Mouse (Mus musculus) liver, postnatal 0 days (tissue): ENCODE measurements around the gene Hspa2.

Experiments used
- CTCF ChIP-seq: sonication (generic); IDR thresholded peaks from 2 replicates; pipeline ENCODE4 v1.5.1; 2016; ENCODE audit warnings: antibody characterized with exemption, low read depth
- EP300 ChIP-seq: IDR thresholded peaks from 2 replicates; pipeline ENCODE4 v1.6.1; 2016; ENCODE audit warnings: antibody characterized with exemption, low read depth, mild to moderate bottlenecking

- TF ChIP-seq EP300 (no peak), CTCF (no peak)
Observed at GRCm38 (mm10) chr12:76366276-76366675, 37.7 kb upstream of the Hspa2 start.
